Mouse (Mus musculus) spleen, adult 2 months (tissue): ENCODE data around the gene Socs1.

ENCODE experiments used
- CTCF ChIP-seq: fragments of 200-500 bp; IDR thresholded peaks from 2 replicates; pipeline ENCODE4 v1.5.1; 2011; ENCODE audit warnings: mild to moderate bottlenecking, inconsistent platforms; ENCODE audit not compliant: insufficient read depth, insufficient read length, insufficient replicate concordance; ENCODE audit errors: extremely low read depth
- POLR2A ChIP-seq: fragments of 200-500 bp; IDR thresholded peaks from 2 replicates; pipeline ENCODE4 v1.6.1; 2011; ENCODE audit warnings: low read depth, low read length, inconsistent platforms

DNA sequence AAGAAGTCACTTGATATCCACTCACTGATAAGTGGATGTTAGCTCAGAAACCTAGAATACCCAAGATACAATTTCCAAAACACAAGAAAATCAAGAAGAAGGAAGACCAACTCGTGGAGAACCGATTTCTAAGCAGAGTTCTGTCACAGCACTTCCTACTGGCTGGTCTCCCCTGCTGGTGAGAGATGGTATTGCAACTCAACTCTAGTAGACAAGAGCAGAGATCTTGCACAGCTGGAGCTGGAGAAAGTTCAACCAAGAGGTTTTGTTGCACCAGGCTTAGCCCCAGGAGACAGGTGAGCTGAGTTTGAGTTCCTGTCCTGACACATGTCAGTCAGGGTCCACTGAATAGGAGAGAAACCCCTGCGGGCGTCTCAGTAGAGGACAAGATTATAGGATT, 18.2 kb downstream of the Socs1 start:
- TF ChIP-seq CTCF, result peak; percentile 41; the same call in 1 of the 2 replicates
- no peak for TF ChIP-seq POLR2A
